Mouse (Mus musculus) CH12.LX (cell line): ENCODE measurements around the gene Nacc1. TPM values are rescaled to one million over a fixed set of nuclear protein-coding genes. Genes with fewer than 3 reads are reported as not detected.

ENCODE experiments used
- DNase-seq: peaks from one replicate; pipeline ENCODE4 v3.0.0-alpha.2; 2013; ENCODE audit errors: extremely low read depth
- H3K27ac ChIP-seq: 2 replicates; pipeline ENCODE4 v1.5.1; 2012; ENCODE audit warnings: low read depth, mild to moderate bottlenecking, control low read depth, moderate library complexity; ENCODE audit not compliant: insufficient read depth
- H3K27me3 ChIP-seq: replicated peaks from 2 replicates; pipeline ENCODE3; 2012; ENCODE audit warnings: inconsistent platforms
- H3K36me3 ChIP-seq, 2 experiments: replicated peaks in 1 of 2; 2 replicates each; pipeline versions ENCODE3 to v1.6.1; 2012; ENCODE audit warnings: inconsistent platforms in 1 of 2, low read length in 1 of 2, mild to moderate bottlenecking in 1 of 2, mixed read lengths in 1 of 2, moderate library complexity in 1 of 2; ENCODE audit not compliant: control insufficient read depth in 1 of 2, insufficient read depth in 1 of 2
- H3K4me1 ChIP-seq, 2 experiments: 2 replicates each; pipeline ENCODE4 v1.6.1; 2012; ENCODE audit warnings: inconsistent platforms in 1 of 2, moderate library complexity in 1 of 2; ENCODE audit not compliant: insufficient read depth in 2 of 2, control insufficient read depth in 1 of 2
- H3K4me2 ChIP-seq: 2 replicates; pipeline ENCODE4 v1.6.1; 2012; ENCODE audit warnings: low read depth, mild to moderate bottlenecking, control low read depth; ENCODE audit not compliant: poor library complexity, insufficient read depth, severe bottlenecking
- H3K4me3 ChIP-seq, 3 experiments: fragments of 150-350 bp in 1 of 3; sonication (generic) in 1 of 3; replicated peaks in 1 of 3; 2 replicates each; pipeline versions ENCODE3 to v1.5.1; 2011 to 2012; ENCODE audit warnings: low read depth in 2 of 3, low read length in 2 of 3, mild to moderate bottlenecking in 2 of 3, moderate library complexity in 2 of 3, control low read depth in 1 of 3, improper control_type of control experiment in 1 of 3, inconsistent platforms in 1 of 3, mixed read lengths in 1 of 3; ENCODE audit not compliant: poor library complexity in 1 of 3
- H3K79me2 ChIP-seq: replicated peaks from 2 replicates; pipeline ENCODE4 v1.6.1; 2012; ENCODE audit warnings: mild to moderate bottlenecking, moderate library complexity; ENCODE audit not compliant: control insufficient read depth, poor library complexity, insufficient read depth, severe bottlenecking; ENCODE audit errors: extremely low read depth
- H3K9ac ChIP-seq: 2 replicates; pipeline ENCODE4 v1.6.1; 2012; ENCODE audit warnings: low read depth, mild to moderate bottlenecking, control low read depth, moderate library complexity; ENCODE audit not compliant: insufficient read depth
- H3K9me3 ChIP-seq: replicated peaks from 2 replicates; pipeline ENCODE3; 2012; ENCODE audit warnings: low read length, inconsistent platforms, mixed read lengths
- CTCF ChIP-seq, 2 experiments: IDR thresholded peaks in 1 of 2; conservative IDR thresholded peaks in 1 of 2; 2 replicates each; pipeline ENCODE4 v1.5.1; 2011 to 2012; ENCODE audit warnings: low read depth in 2 of 2, low read length in 2 of 2, improper control_type of control experiment in 1 of 2, inconsistent platforms in 1 of 2, mild to moderate bottlenecking in 1 of 2, moderate library complexity in 1 of 2
- ELF1 ChIP-seq: IDR thresholded peaks from 2 replicates; pipeline ENCODE4 v1.6.1; 2014; ENCODE audit warnings: low read depth, mild to moderate bottlenecking, inconsistent platforms, low read length, improper control_type of control experiment
- GABPA ChIP-seq: IDR thresholded peaks from 2 replicates; pipeline ENCODE4 v1.6.1; 2012; ENCODE audit warnings: low read depth, low read length, improper control_type of control experiment, inconsistent platforms; ENCODE audit not compliant: insufficient replicate concordance
- JUND ChIP-seq: conservative IDR thresholded peaks from 2 replicates; pipeline ENCODE4 v1.6.1; 2011; ENCODE audit warnings: low read depth, low read length, improper control_type of control experiment
- MYC ChIP-seq: IDR thresholded peaks from 2 replicates; pipeline ENCODE4 v1.6.1; 2011; ENCODE audit warnings: low read depth, mild to moderate bottlenecking, improper control_type of control experiment, low read length
- POLR2AphosphoS2 ChIP-seq: IDR thresholded peaks from 2 replicates; pipeline ENCODE4 v1.6.1; 2011; ENCODE audit warnings: low read depth, low read length, improper control_type of control experiment
- SMC3 ChIP-seq: IDR thresholded peaks from 2 replicates; pipeline ENCODE4 v1.6.1; 2011; ENCODE audit warnings: low read depth, low read length, improper control_type of control experiment
- TBP ChIP-seq: conservative IDR thresholded peaks from 2 replicates; pipeline ENCODE4 v1.6.1; 2011; ENCODE audit warnings: low read depth, low read length, improper control_type of control experiment
- USF1 ChIP-seq: IDR thresholded peaks from 2 replicates; pipeline ENCODE4 v1.6.1; 2014; ENCODE audit warnings: low read depth, mild to moderate bottlenecking, inconsistent platforms, low read length, improper control_type of control experiment
- ZMIZ1 ChIP-seq: IDR thresholded peaks from 2 replicates; pipeline ENCODE4 v1.6.1; 2012; ENCODE audit warnings: low read depth, mild to moderate bottlenecking, inconsistent platforms, low read length, improper control_type of control experiment
- ZNF384 ChIP-seq: IDR thresholded peaks from 2 replicates; pipeline ENCODE4 v1.6.1; 2012; ENCODE audit warnings: low read depth, low read length, improper control_type of control experiment, inconsistent platforms
- dilution Hi-C: fragments of 300-500 bp; cut with MboI; formaldehyde crosslinking; loops from 2 replicates; pipeline ENCODE4 v1.14.3; 2020; ENCODE audit warnings: low sequenced_read_pairs; ENCODE audit not compliant: extremely low pct_unique_long_range_greater_than_20kb, extremely low pct_ligation_motif_present
- in situ Hi-C: fragments of 300-500 bp; cut with MboI; formaldehyde crosslinking; loops from 3 replicates; pipeline ENCODE4 v1.14.3; 2019; ENCODE audit warnings: low sequenced_read_pairs, low pct_ligation_motif_present, low pct_unique_long_range_greater_than_20kb, mixed read lengths
- polyA plus RNA-seq: library from polyadenylated mRNA; unstranded; fragments of >175 nt; gene quantifications from 2 replicates; pipeline ENCODE4 v1.2.1, GENCODE M21; 2012; ENCODE audit warnings: low read depth; ENCODE audit not compliant: insufficient read length
- total RNA-seq, 2 experiments: library from RNA; depleted of rRNA; stranded (reverse); fragments of 300-350 nt in 1 of 2; fragments of >200 nt in 1 of 2; gene quantifications; 2 replicates each; pipeline ENCODE4 v1.2.3; 2012 to 2014

Nacc1 gene
- total and polyA plus RNA-seq, 3 experiments = 23.3 to 84.1 (median 45.1) TPM

- H3K36me3 ChIP-seq = no peaks in the 10 kb centered on the region
- H3K27ac ChIP-seq = no peak overlapping the region
- dilution Hi-C loops = no loop called here
- in situ Hi-C loops = no loop called here
- H3K4me2 ChIP-seq = no peak overlapping the region
- no peak overlapping the region for H3K4me3 ChIP-seq
- peaks cover 2% of the 10 kb centered on the region for H3K27me3 ChIP-seq
- H3K9me3 ChIP-seq = no peaks in the 10 kb centered on the region
- H3K9ac ChIP-seq = peak overlapping the region; percentile 33; the same call in 1 of the 2 replicates
- DNase-seq = no peak
- no peaks in the 10 kb centered on the region for H3K79me2 ChIP-seq
- TF ChIP-seq SMC3 (no peak), ELF1 (0 out of 2 replicates have a peak, but pooled peaks have one; percentile 16), CTCF (conservative IDR thresholded peaks at IDR 0.05 in 1 of 2, IDR thresholded peaks at IDR 0.05 in 1 of 2; ENCODE audit: low read depth in 2 of 2, low read length in 2 of 2) (peak in 1 of 2 experiments; percentile 34; a peak in 2 of 4 replicates), ZMIZ1 (no peak), TBP (peak; percentile 66; the same call in 1 of the 2 replicates), ZNF384 (peak; percentile 93), MYC (peak; percentile 48; the same call in 1 of the 2 replicates)
- TF ChIP-seq, all 38 proteins: peak for 5
- peaks cover 9 to 31% of the 10 kb centered on the region in 2 experiments for H3K4me1 ChIP-seq
Observed at GRCm38 (mm10) chr8:84641578-84642361, 45.9 kb downstream of the Nacc1 start.

DNA sequence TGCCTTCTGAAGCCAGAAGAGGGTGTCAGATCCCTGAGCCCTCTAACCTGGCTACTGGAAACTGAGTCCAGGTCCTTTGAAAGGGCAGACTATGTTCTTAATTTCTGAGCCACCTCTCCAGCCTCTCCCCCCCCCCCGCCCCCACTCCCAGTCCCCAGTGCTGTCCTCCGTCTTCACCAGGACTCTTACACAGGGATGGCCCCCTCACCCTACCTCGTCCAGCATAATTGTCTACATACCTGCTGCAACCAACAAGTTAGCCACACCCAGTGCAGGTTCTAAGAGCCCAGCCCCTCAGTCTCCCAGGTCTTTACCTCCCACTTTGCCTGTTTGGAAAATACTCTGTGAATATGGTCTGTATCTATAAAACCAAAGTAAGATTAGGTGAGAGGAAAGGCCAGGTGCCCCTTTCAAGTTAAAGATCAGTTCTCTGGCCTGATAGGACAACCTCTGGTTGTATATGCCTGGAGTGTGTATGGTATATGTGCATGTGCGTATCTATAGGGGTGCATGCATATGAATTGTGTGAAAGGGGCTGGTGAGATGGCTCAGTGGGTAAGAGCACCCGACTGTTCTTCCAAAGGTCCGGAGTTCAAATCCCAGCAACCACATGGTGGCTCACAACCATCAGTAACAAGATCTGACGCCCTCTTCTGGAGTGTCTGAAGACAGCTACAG, 46.9 kb downstream of the Nacc1 start:
- Histone ChIP-seq H3K79me2 (no peaks in the 10 kb centered on the region), H3K27ac (no peak overlapping the region), H3K9ac (no peak overlapping the region), H3K27me3 (peaks cover 2% of the 10 kb centered on the region), H3K4me1 (peaks cover 9 to 31% of the 10 kb centered on the region in 2 experiments), H3K4me2 (no peak overlapping the region), H3K36me3 (peaks cover 0 to 6% of the 10 kb centered on the region in 2 experiments)
- no peak for DNase-seq
- no peak for TF ChIP-seq JUND
- TF ChIP-seq USF1 = no peak
- no peak for TF ChIP-seq GABPA
- no peak for TF ChIP-seq POLR2AphosphoS2
- TF ChIP-seq, all 38 proteins: peak for 0
- Histone ChIP-seq H3K9me3 (no peaks in the 10 kb centered on the region), H3K4me3 (no peak overlapping the region)
- in situ Hi-C loops (no loop called here), dilution Hi-C loops (no loop called here)
